Mouse (Mus musculus): ENCODE data around the gene Vpreb2. TPM values are rescaled to one million over a fixed set of nuclear protein-coding genes. Genes with fewer than 3 reads are reported as not detected.

Vpreb2 gene
- total RNA-seq (2023): not detected

DNA sequence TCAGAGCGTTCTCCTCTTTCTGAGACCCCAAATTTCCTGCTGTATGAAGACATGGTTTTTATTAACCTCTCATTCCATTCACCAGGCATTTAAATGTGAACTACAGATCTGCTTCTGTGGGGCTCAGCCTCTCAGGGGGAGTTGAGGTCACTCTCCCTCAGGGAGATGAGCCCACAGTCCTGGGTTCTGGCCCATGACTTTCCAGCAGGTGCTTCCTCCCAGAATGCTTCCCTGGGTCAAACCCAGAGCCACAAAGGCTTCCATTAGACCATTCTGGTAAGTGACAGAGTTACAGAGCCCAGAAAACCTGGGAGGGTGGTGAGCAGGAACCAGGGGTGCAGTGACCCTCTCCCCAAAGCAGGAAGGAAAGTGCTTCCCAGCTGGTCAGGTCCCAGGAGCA lies at the start of gene Vpreb2:
Vpreb2 (plus strand) TSS at position 301 of the 400 bp plus-strand sequence.

Other genes with a start within 250 kb of the Vpreb2 start
- 137 TPM for gene Med15, start 247.5 kb upstream of the Vpreb2 start, total RNA-seq (2023)
- gene Klhl22, start 220.8 kb upstream of the Vpreb2 start, total RNA-seq (2023): 22.1 TPM
- 0.53 TPM for gene Scarf2, start 183.1 kb upstream of the Vpreb2 start, total RNA-seq (2023)
- gene B830017H08Rik, start 147.3 kb upstream of the Vpreb2 start, total RNA-seq (2023): not detected
- gene Car15, start 142.1 kb upstream of the Vpreb2 start, total RNA-seq (2023): 17.4 TPM
- gene Gm20518, start 88.8 kb upstream of the Vpreb2 start, total RNA-seq (2023): 4.2 TPM
- gene Tssk1, start 86.2 kb upstream of the Vpreb2 start, total RNA-seq (2023): not detected
- 73.1 TPM for gene Dgcr2, start 81.9 kb upstream of the Vpreb2 start, total RNA-seq (2023)
- gene Tssk2, start 81.8 kb upstream of the Vpreb2 start, total RNA-seq (2023): not detected
- gene Ess2, start 69.1 kb upstream of the Vpreb2 start, total RNA-seq (2023): 72.0 TPM
- not detected for gene Gsc2, start 65.4 kb upstream of the Vpreb2 start, total RNA-seq (2023)
- gene Slc25a1, start 52.2 kb upstream of the Vpreb2 start, total RNA-seq (2023): 15.7 TPM
- gene Dgcr6, start 72.4 kb downstream of the Vpreb2 start, total RNA-seq (2023): 5.5 TPM
- 6.0 TPM for gene Prodh, start 109.8 kb downstream of the Vpreb2 start, total RNA-seq (2023)
- gene Rtn4r, start 147.2 kb downstream of the Vpreb2 start, total RNA-seq (2023): not detected
- not detected for gene Ccdc188, start 237.5 kb downstream of the Vpreb2 start, total RNA-seq (2023)

Measured in CD4-positive naive resting alpha-beta T cell, adult 57 days (primary cell).